Mouse (Mus musculus) myocyte (in vitro differentiated cells): ENCODE measurements at regions not wholly inside any gene's neighbourhood (a gene's known extent, or its start where the extent isn't known, plus 50 kb on each side); places are given as distances from the start of the nearest gene placed in this dataset.
"Not testable (repeated sequence)": the region's sequence is repeated elsewhere in the genome, so short reads cannot be mapped to it uniquely, and the experiment has no call there.

Source experiments
- H3K27me3 ChIP-seq: one replicate; pipeline ENCODE4 v1.6.1; 2011; ENCODE audit not compliant: control insufficient read depth, insufficient read depth, insufficient read length
- H3K36me3 ChIP-seq: one replicate; pipeline ENCODE4 v1.6.1; 2011; ENCODE audit not compliant: control insufficient read depth, insufficient read depth
- H3K4me2 ChIP-seq: one replicate; pipeline ENCODE4 v1.6.1; 2011; ENCODE audit warnings: low read depth, control low read depth
- H3K4me3 ChIP-seq: one replicate; pipeline ENCODE4 v1.5.1; 2011; ENCODE audit warnings: mild to moderate bottlenecking, control low read depth, moderate library complexity
- H3K79me2 ChIP-seq: one replicate; pipeline ENCODE4 v1.6.1; 2011; ENCODE audit not compliant: control insufficient read depth, insufficient read depth
- H3ac ChIP-seq: one replicate; pipeline ENCODE4 v1.6.1; 2011; ENCODE audit not compliant: control insufficient read depth, insufficient read length
- CEBPB ChIP-seq: IDR thresholded peaks from 2 replicates; pipeline ENCODE4 v1.6.1; 2011; ENCODE audit warnings: mild to moderate bottlenecking, moderate library complexity; ENCODE audit not compliant: poor library complexity, insufficient read depth, severe bottlenecking
- E2F4 ChIP-seq: IDR thresholded peaks from one replicate; pipeline ENCODE4 v1.6.1; 2011; ENCODE audit warnings: mild to moderate bottlenecking, control low read depth, moderate library complexity; ENCODE audit not compliant: insufficient read depth
- MAX ChIP-seq: IDR thresholded peaks from one replicate; pipeline ENCODE4 v1.6.1; 2011; ENCODE audit warnings: low read depth, mild to moderate bottlenecking, control low read depth
- MYOD1 ChIP-seq, 3 experiments: IDR thresholded peaks; one replicate each; pipeline ENCODE4 v1.6.1; 2011; ENCODE audit warnings: control low read depth in 2 of 3, low read depth in 2 of 3, mild to moderate bottlenecking in 2 of 3, moderate library complexity in 1 of 3; ENCODE audit not compliant: insufficient read length in 2 of 3, control insufficient read depth in 1 of 3
- MYOG ChIP-seq, 3 experiments: IDR thresholded peaks; one replicate each; pipeline ENCODE4 v1.6.1; 2011; ENCODE audit warnings: control low read depth in 2 of 3, low read depth in 2 of 3, mild to moderate bottlenecking in 2 of 3; ENCODE audit not compliant: insufficient read length in 2 of 3, control insufficient read depth in 1 of 3, insufficient read depth in 1 of 3
- POLR2A ChIP-seq: IDR thresholded peaks from one replicate; pipeline ENCODE4 v1.6.1; 2011; ENCODE audit warnings: low read depth, mild to moderate bottlenecking, control low read depth, moderate library complexity; ENCODE audit not compliant: insufficient read length
- POLR2AphosphoS2 ChIP-seq: IDR thresholded peaks from one replicate; pipeline ENCODE4 v1.6.1; 2011; ENCODE audit warnings: low read depth, control low read depth; ENCODE audit not compliant: insufficient read length
- REST ChIP-seq: IDR thresholded peaks from one replicate; pipeline ENCODE4 v1.6.1; 2011; ENCODE audit warnings: mild to moderate bottlenecking, control low read depth, moderate library complexity; ENCODE audit not compliant: insufficient read depth, insufficient read length
- SRF ChIP-seq: IDR thresholded peaks from one replicate; pipeline ENCODE4 v1.6.1; 2011; ENCODE audit warnings: low read depth; ENCODE audit not compliant: control insufficient read depth, insufficient read length
- TCF12 ChIP-seq: IDR thresholded peaks from one replicate; pipeline ENCODE4 v1.6.1; 2011; ENCODE audit warnings: mild to moderate bottlenecking, control low read depth; ENCODE audit not compliant: poor library complexity, insufficient read depth, severe bottlenecking
- TCF3 ChIP-seq: IDR thresholded peaks from one replicate; pipeline ENCODE4 v1.6.1; 2011; ENCODE audit warnings: low read depth, control low read depth; ENCODE audit not compliant: insufficient read length
- USF1 ChIP-seq: IDR thresholded peaks from one replicate; pipeline ENCODE4 v1.6.1; 2011; ENCODE audit warnings: low read depth, mild to moderate bottlenecking, control low read depth, moderate library complexity

DNA sequence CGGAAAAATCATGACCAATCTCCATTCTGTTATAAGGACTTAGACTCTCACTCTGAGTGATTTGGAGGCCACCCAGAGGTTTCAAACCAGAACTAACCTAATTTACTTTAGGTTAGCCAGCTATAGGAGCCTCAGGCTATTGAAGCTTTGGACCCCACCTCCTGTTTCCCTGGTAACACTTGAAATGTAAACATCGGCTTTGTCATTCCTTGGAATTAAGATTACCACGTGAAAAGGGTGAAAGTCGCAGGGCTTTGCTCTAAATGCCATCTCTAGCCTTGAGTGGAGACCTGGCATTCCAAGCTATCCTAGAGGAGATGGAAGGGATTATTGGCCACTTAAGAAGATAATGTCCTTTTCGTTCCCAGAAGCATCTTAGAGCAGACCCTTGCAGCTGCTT, 141.5 kb upstream of the Vps41 start:
- Histone ChIP-seq H3ac (no peak overlapping the region), H3K4me2 (no peak overlapping the region), H3K4me3 (no peak overlapping the region), H3K27me3 (no peaks in the 10 kb centered on the region), H3K36me3 (no peaks in the 10 kb centered on the region), H3K79me2 (no peaks in the 10 kb centered on the region)
- no peak for TF ChIP-seq MAX
- TF ChIP-seq TCF12 = no peak
- no peak for TF ChIP-seq MYOD1 (IDR thresholded peaks at IDR 0.05; ENCODE audit: control insufficient read depth in 1 of 3, insufficient read length in 2 of 3, low read depth in 2 of 3)
- no peak for TF ChIP-seq E2F4
- no peak for TF ChIP-seq CEBPB
- no peak for TF ChIP-seq USF1
- no peak for TF ChIP-seq TCF3
- no peak for TF ChIP-seq POLR2AphosphoS2
- no peak for TF ChIP-seq MYOG (IDR thresholded peaks at IDR 0.05; ENCODE audit: control insufficient read depth in 1 of 3, insufficient read depth in 1 of 3, insufficient read length in 2 of 3, low read depth in 2 of 3)
- no peak for TF ChIP-seq SRF
- no peak for TF ChIP-seq POLR2A
- TF ChIP-seq REST = no peak

DNA sequence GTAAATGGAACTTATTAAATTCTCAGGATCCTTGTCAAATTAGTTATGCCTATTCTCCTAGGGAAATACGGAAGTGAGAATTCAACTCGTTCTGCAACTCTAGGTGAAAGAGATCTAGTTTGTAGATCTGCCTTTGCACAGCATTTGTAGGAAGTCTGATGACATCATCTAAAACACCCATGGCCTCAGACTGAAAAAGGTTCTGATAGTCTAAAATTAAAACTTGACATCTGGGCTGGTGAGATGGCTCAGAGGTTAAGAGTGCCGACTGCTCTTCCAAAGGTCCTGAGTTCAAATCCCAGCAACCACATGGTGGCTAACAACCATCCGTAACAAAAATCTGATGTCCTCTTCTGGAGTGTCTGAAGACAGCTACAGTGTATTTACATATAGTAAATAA, 144.5 kb upstream of the Pou6f2 start:
- not testable (repeated sequence) for H3K79me2 ChIP-seq, H3K27me3 ChIP-seq, H3K4me3 ChIP-seq, H3K4me2 ChIP-seq, H3ac ChIP-seq, H3K36me3 ChIP-seq

DNA sequence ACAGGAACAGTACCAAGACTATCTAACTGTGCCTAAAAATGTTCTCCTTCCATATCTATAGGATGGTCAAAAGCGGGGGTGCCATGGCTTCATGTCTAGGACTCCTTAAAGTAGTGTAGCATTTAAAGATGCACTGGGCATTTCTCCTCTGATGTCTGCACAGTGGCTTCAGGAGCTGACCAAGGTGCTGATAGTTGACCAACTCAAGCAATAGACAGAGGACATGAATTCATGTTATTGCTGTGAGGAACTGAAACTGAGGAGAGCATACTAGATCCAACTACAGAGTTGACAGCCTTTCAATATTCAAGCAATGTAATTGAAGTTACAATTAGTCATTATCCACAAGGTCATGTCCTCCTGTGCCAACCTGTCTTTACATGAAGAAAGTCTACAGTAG, 133.0 kb upstream of the Pou6f2 start:
- Histone ChIP-seq H3K79me2 (no peaks in the 10 kb centered on the region), H3K36me3 (no peaks in the 10 kb centered on the region), H3K4me3 (no peak overlapping the region), H3ac (no peak overlapping the region), H3K4me2 (no peak overlapping the region), H3K27me3 (no peaks in the 10 kb centered on the region)
- TF ChIP-seq MAX (no peak), MYOG (IDR thresholded peaks at IDR 0.05; ENCODE audit: control insufficient read depth in 1 of 3, insufficient read depth in 1 of 3, insufficient read length in 2 of 3, low read depth in 2 of 3) (no peak), REST (peak; percentile 38), MYOD1 (IDR thresholded peaks at IDR 0.05; ENCODE audit: control insufficient read depth in 1 of 3, insufficient read length in 2 of 3, low read depth in 2 of 3) (no peak)

DNA sequence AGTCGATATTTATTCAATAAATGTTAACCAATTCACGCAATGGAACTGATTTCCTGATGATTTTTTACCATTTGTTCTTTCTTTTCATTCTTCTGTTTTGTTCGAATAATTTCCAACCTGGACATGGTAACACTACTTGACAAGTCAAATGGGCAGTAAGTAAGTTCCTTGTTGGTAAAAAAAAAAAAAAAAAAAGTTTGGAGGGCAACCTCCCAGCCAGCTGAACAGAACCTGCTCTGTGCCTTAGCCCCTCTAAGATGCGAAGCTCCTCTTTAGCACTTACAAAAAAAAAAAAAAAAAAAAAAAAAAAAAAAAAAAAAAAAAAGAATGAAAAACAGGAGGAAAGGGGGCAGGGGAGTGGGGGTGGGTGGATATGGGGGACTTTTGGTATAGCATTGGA, 100.7 kb upstream of the Pou6f2 start:
- no peak overlapping the region for H3K4me3 ChIP-seq
- no peak overlapping the region for H3ac ChIP-seq
- no peaks in the 10 kb centered on the region for H3K79me2 ChIP-seq
- H3K27me3 ChIP-seq = no peaks in the 10 kb centered on the region
- H3K4me2 ChIP-seq = no peak overlapping the region
- TF ChIP-seq POLR2A (no peak), TCF3 (no peak), POLR2AphosphoS2 (no peak), SRF (no peak), USF1 (no peak), MAX (no peak), TCF12 (no peak), E2F4 (no peak)
- no peaks in the 10 kb centered on the region for H3K36me3 ChIP-seq

DNA sequence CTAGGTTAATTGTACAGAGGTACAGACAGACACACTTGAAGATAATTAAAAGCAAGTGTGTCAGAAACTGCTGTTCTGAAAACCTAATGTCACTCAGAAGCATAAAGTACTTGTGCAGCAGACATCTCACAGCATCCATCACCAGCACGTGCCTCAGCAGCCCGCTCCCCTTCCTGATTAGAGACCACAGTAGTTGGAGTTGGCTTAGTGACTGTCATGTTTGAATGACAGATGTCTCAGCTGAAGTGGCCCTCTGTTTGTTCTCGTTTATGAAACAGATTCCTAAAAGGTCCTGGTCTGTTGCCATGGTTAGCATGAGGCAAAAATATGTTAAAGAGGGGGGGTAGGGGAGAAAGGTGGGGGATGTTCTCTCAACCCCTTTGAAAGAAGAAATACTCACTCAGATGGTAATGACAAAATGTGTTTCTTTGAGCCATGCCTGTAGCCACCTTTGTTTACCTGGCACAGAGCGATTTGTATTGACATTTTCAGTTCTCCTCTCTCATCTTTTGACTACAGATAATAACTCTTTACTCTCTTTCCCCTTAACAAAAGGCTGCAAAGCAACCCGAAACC, 100.2 kb upstream of the Pou6f2 start:
- H3K79me2 ChIP-seq = no peaks in the 10 kb centered on the region
- no peaks in the 10 kb centered on the region for H3K27me3 ChIP-seq
- no peak overlapping the region for H3K4me3 ChIP-seq
- H3K4me2 ChIP-seq = no peak overlapping the region
- TF ChIP-seq E2F4 (no peak), REST (no peak), CEBPB (no peak), SRF (no peak)
- no peak overlapping the region for H3ac ChIP-seq
- H3K36me3 ChIP-seq = no peaks in the 10 kb centered on the region

DNA sequence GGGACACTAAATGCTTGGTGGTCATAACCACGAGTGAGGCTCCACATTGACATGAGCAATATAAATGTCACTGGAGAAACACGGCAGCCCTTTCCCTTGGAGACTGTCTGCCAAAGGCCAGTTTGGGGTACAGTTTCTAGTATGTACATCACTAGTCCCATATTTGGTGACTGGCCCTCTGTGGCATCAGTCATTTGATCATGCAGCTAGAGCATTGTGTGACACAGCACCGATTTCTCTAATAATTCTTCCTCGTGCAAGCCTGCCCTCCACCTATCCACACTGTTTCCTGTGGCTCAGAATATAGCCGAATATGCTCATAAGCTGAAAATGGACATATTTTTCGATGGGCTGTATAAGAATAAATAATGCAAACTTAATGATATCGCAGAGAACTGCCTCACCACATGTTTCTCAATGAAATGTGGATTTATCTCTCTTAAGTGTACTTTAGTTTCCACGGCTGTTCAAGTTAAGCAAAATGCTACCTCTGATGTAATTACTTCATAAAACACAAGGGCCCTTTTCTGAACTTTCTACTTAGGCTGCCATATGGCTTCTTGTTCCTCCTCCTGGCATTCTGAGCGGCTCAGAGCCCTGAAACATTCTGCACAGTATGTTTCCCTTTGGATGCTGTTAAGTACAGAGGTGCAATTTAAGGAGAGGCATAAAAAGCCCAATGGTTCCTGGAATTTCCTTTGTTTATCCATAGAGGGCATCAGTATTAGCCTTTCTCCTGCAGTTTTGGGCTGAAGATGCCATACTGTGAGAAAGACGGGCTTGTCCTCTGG, 97.7 kb upstream of the Pou6f2 start:
- TF ChIP-seq SRF (no peak), CEBPB (no peak), TCF12 (no peak), REST (no peak), TCF3 (no peak), USF1 (no peak)
- Histone ChIP-seq H3K4me3 (no peak overlapping the region), H3ac (no peak overlapping the region), H3K4me2 (no peak overlapping the region), H3K36me3 (no peaks in the 10 kb centered on the region), H3K27me3 (no peaks in the 10 kb centered on the region), H3K79me2 (no peaks in the 10 kb centered on the region)

DNA sequence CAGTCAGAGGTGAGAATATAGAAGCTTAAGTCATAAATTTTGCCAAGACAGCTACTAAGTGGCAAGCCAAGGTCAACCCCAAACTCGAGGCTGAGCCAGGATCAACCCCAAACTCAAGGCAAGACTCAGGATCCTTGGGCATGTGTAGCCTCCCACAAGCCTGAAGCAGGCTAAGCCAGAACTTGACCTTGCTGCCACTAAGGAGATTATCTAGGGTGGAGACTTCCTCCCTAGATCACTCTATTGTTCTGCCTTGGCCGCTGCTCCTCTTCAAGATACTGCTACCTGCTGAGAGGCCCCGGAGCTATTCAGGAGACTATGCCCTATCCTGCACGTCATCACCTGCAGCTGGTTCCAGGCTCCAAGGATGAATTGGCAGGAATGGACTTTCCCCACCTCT, 88.3 kb upstream of the Pou6f2 start:
- H3K79me2 ChIP-seq, H3ac ChIP-seq, H3K4me2 ChIP-seq, H3K27me3 ChIP-seq, H3K4me3 ChIP-seq, H3K36me3 ChIP-seq: not testable (repeated sequence)
